Mouse (Mus musculus) heart, adult 2 months (tissue): ENCODE measurements around the gene Gpatch1. TPM values are rescaled to one million over a fixed set of nuclear protein-coding genes. Genes with fewer than 3 reads are reported as not detected.

Experiments
- DNase-seq, 2 experiments: peaks; one replicate each; pipeline ENCODE4 v3.0.0; 2021
- H3K27ac ChIP-seq: fragments of 200-600 bp; 2 replicates; pipeline ENCODE4 v1.8.1; 2022
- H3K27me3 ChIP-seq: fragments of 200-500 bp; 2 replicates; pipeline ENCODE4 v1.6.1; 2012; ENCODE audit warnings: mild to moderate bottlenecking, low read length, inconsistent platforms, mixed read lengths; ENCODE audit not compliant: control insufficient read depth, insufficient read depth
- H3K36me3 ChIP-seq: fragments of 200-500 bp; 2 replicates; pipeline ENCODE4 v1.6.1; 2012; ENCODE audit warnings: low read length, inconsistent platforms; ENCODE audit not compliant: control insufficient read depth, insufficient read depth
- H3K4me1 ChIP-seq: fragments of 200-500 bp; 2 replicates; pipeline ENCODE4 v1.6.1; 2011; ENCODE audit warnings: low read length; ENCODE audit not compliant: control insufficient read depth, insufficient read depth
- H3K4me3 ChIP-seq: fragments of 200-600 bp; 2 replicates; pipeline ENCODE4 v1.8.1; 2022
- H3K79me2 ChIP-seq: fragments of 200-500 bp; replicated peaks from 2 replicates; pipeline ENCODE4 v1.6.1; 2012; ENCODE audit warnings: mild to moderate bottlenecking, inconsistent platforms, low read length, moderate library complexity, mixed read lengths; ENCODE audit not compliant: control insufficient read depth, insufficient read depth
- H3K9ac ChIP-seq: fragments of 200-500 bp; 2 replicates; pipeline ENCODE4 v1.6.1; 2012; ENCODE audit warnings: low read depth, mild to moderate bottlenecking, control low read depth, inconsistent platforms, low read length, mixed read lengths
- CTCF ChIP-seq: fragments of 200-600 bp; IDR thresholded peaks from 2 replicates; pipeline ENCODE4 v1.8.1; 2022; ENCODE audit warnings: antibody characterized with exemption, mild to moderate bottlenecking, moderate library complexity
- EP300 ChIP-seq: fragments of 200-500 bp; IDR thresholded peaks from 2 replicates; pipeline ENCODE4 v1.6.1; 2011; ENCODE audit warnings: low read depth, low read length, control low read depth; ENCODE audit not compliant: insufficient read depth
- POLR2A ChIP-seq: fragments of 200-500 bp; IDR thresholded peaks from 2 replicates; pipeline ENCODE4 v1.6.1; 2011; ENCODE audit warnings: mild to moderate bottlenecking, low read depth, low read length, control low read depth; ENCODE audit not compliant: insufficient read depth
- WGBS: fragments of 180-500 bp; shearing (Covaris S2); methylation state at CpG from one replicate; pipeline ENCODE4 v1.1.7; 2018; 5-methylcytosine and 5-hydroxymethylcytosine counted together
- intact Hi-C: fragments of 180-260 bp; cut with DNase I; formaldehyde crosslinking; loops from one replicate; pipeline ENCODE4 v1.15.1; 2025
- polyA plus RNA-seq: library from polyadenylated mRNA; depleted of rRNA; stranded (reverse); fragments of >200 nt; gene quantifications from 2 replicates; pipeline ENCODE4 v1.2.3, GENCODE M21; 2012
- total RNA-seq, 2 experiments: library from RNA; stranded (reverse); gene quantifications; 2 replicates each; pipeline ENCODE4 v1.2.3; 2021

The Gpatch1 gene
- total and polyA plus RNA-seq, 3 experiments: 3.9 to 12.5 (median 11.6) TPM

DNA sequence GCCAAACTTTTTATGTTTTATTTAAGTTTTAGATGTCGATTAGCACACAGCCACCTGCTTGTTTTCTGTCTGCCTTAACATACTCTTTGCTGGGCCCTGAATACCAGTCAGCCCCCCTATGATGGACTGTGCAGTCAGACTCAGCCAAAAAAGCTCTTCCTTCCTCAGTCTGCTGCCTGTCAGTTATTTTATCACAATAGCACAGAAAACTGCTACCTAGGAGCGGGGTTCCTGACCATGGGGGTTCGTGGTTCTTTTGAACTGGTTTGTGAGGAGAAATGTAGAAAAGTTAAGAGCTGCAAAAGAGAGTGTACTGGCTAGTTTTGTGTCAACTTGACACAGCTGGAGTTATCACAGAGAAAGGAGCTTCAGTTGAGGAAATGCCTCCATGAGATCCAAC is 39.3 kb downstream of the Gpatch1 start:
- H3K9ac ChIP-seq: no peak overlapping the region
- no peak for TF ChIP-seq CTCF
- no peak for TF ChIP-seq POLR2A
- TF ChIP-seq EP300: no peak
- H3K27me3 ChIP-seq: no peaks in the 10 kb centered on the region
- H3K27ac ChIP-seq: no peak overlapping the region
- H3K79me2 ChIP-seq: no peaks in the 10 kb centered on the region
- intact Hi-C loops: no loop called here
- DNase-seq: no peak
- H3K4me3 ChIP-seq: no peak overlapping the region
- peaks cover 2% of the 10 kb centered on the region; the same call in 1 of the 2 replicates for H3K36me3 ChIP-seq
- H3K4me1 ChIP-seq: no peaks in the 10 kb centered on the region
- WGBS: 90% methylated on average over 3 of the region's 3 CpGs

DNA sequence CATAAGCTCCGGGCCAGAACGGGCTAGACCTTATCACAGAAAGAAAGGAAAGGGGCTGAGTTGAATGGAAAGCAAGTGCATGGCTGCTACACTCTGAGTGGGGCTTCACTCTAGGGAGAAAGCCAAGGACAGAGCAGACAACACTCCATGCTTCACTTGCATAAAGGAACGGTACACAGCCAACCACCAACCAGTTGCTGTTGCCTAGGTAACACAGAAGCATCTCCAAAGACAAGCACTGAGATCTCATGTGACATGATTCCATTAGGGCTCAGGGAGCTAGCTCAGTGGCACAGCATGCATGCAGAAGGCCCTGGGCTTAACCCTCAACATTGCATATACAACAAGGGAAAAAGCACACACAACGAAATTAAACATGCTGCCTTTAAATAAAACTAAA is 40.8 kb downstream of the Gpatch1 start:
- Histone ChIP-seq H3K36me3 (peaks cover 2% of the 10 kb centered on the region; the same call in 1 of the 2 replicates), H3K4me1 (no peaks in the 10 kb centered on the region), H3K27ac (no peak overlapping the region), H3K4me3 (no peak overlapping the region), H3K27me3 (no peaks in the 10 kb centered on the region), H3K9ac (no peak overlapping the region), H3K79me2 (no peaks in the 10 kb centered on the region)
- no peak for DNase-seq
- TF ChIP-seq EP300 (no peak), POLR2A (no peak), CTCF (no peak)
- WGBS: 81% methylated on average over 4 of the region's 4 CpGs
- intact Hi-C loops: no loop called here

DNA sequence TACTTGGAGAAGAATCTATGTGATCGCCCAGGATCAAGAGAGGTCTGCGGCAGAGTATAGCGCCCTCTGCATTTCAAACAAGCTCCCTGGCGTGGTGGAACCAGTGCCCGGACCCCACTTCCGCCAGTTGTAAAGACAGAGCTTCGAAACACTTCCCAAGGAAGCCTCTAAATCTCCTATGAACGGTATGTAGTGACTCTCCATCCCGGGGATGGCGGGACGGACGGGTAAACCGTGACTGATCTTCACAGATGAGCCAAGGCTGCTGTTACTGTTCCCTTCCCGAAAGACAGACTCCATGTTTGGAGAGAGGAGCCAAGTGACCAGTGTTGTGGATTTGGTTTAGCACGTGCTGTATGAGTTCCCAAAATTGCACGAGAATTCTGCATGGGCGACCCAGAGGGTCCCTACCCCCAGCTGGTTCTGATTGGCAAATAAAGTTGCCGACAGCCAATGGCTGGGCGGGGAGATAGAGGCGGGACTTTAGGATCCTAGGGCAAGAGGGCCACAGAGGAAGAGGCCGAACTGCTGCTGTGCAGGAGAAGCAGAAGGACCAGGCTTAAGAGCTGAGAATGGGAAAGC is 48.7 kb downstream of the Gpatch1 start:
- H3K36me3 ChIP-seq: no peaks in the 10 kb centered on the region
- DNase-seq: peak; percentile 45 to 47
- H3K4me3 ChIP-seq: peak overlapping the region; percentile 49
- H3K4me1 ChIP-seq: peaks cover 2% of the 10 kb centered on the region; the same call in 1 of the 2 replicates
- no peaks in the 10 kb centered on the region for H3K79me2 ChIP-seq
- TF ChIP-seq EP300: no peak
- no peak for TF ChIP-seq POLR2A
- TF ChIP-seq CTCF: peak; percentile 56
- H3K27me3 ChIP-seq: no peaks in the 10 kb centered on the region
- intact Hi-C loops: loop anchor here (10.0 kb wide), 1 partner anchor 595 kb away; no protein-coding TSS in a partner anchor
- no peak overlapping the region for H3K27ac ChIP-seq
- 5% methylated on average over 21 of the region's 21 CpGs for WGBS
- no peak overlapping the region for H3K9ac ChIP-seq

DNA sequence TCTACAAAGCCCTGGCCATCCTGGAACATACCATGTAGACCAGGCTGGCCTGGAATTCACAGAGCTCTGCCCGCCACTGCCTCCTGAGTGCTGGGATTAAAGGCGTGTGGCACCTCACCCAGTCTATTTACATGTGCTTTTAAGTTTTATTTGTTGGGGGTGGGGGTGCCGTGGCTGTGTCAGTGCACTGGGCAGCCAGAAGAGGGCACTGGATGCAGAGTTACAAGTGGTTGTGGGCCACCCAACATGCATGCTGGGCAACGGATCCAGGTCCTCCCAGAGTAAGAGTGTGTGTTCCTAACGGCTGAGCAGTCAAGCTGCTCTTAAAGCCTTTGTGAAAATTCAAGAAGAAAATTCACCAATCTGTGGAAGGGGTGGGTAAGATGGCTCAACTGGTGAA is 50.4 kb downstream of the Gpatch1 start:
- no peak overlapping the region for H3K4me3 ChIP-seq
- no peak for DNase-seq
- no peak overlapping the region for H3K27ac ChIP-seq
- TF ChIP-seq EP300 (no peak), CTCF (peak; percentile 35)
- peaks cover 2% of the 10 kb centered on the region; the same call in 1 of the 2 replicates for H3K4me1 ChIP-seq
- intact Hi-C loops: loop anchor here (10.0 kb wide), 1 partner anchor 593 kb away; no protein-coding TSS in a partner anchor
- WGBS: 69% methylated on average over 5 of the region's 5 CpGs
- H3K36me3 ChIP-seq: no peaks in the 10 kb centered on the region
- no peaks in the 10 kb centered on the region for H3K79me2 ChIP-seq
- H3K9ac ChIP-seq: no peak overlapping the region
- no peaks in the 10 kb centered on the region for H3K27me3 ChIP-seq

DNA sequence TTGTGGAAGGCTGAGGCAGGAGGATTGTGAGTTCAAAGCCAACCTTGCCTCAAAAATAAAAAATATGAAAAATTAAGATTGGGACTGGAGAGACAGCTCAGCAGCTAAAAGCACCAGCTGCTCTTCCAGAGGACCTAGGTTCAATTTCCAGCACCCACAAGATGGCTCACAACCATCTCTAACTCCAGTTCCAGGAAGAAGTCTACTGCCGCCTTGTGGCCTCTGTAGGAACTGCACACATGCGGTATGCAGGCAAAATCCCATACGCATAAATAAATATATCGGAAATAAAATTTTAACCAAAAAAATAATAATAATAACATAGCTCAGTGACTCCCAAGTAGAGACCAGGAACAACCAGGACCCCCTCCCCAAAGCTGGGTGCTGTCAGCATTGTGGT is 51.6 kb downstream of the Gpatch1 start:
- no peak overlapping the region for H3K27ac ChIP-seq
- H3K4me1 ChIP-seq: peaks cover 2% of the 10 kb centered on the region; the same call in 1 of the 2 replicates
- H3K4me3 ChIP-seq: no peak overlapping the region
- no peaks in the 10 kb centered on the region for H3K36me3 ChIP-seq
- intact Hi-C loops: loop anchor here (10.0 kb wide), 1 partner anchor 592 kb away; no protein-coding TSS in a partner anchor
- WGBS: 69% methylated on average over 4 of the region's 4 CpGs
- H3K9ac ChIP-seq: no peak overlapping the region
- no peaks in the 10 kb centered on the region for H3K79me2 ChIP-seq
- TF ChIP-seq POLR2A (no peak), EP300 (no peak), CTCF (peak; percentile 60)
- no peaks in the 10 kb centered on the region for H3K27me3 ChIP-seq
- DNase-seq: no peak

DNA sequence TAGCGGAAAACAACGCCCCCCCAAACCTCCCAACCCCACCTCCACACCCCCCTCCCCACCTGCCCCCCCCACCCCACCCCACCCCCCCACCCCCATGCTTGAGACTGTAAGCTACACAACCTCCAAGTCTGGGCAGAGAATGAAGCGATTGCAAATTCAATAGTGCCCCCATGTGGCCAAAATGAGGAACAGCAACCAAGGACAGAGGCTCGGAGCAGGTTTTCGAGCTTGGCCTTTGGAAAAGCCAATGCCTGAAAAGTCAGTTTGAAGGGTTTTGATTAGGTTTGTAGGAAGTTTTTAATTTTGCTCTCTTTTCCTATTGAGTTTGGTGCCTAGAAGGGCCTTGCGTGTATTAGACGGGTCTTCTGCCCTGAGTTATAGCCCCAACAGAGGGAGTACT is 53.5 kb downstream of the Gpatch1 start:
- Histone ChIP-seq H3K9ac (no peak overlapping the region), H3K4me1 (peaks cover 2% of the 10 kb centered on the region; the same call in 1 of the 2 replicates), H3K27ac (no peak overlapping the region), H3K27me3 (no peaks in the 10 kb centered on the region), H3K79me2 (no peaks in the 10 kb centered on the region), H3K4me3 (no peak overlapping the region), H3K36me3 (no peaks in the 10 kb centered on the region)
- 13% methylated on average over 7 of the region's 7 CpGs for whole genome bisulfite sequencing
- intact Hi-C loops: loop anchor here (2.0 to 10.0 kb wide), 5 partner anchors 77 to 590 kb away; partner anchors contain the start of genes Cebpa and Slc7a10
- peak; percentile 39 to 45 for DNase-seq
- TF ChIP-seq POLR2A (no peak), CTCF (peak; percentile 74)
